Mouse (Mus musculus) cerebellum, adult 8-10 months (tissue): Measurements from ENCODE around the gene Rgs3.
"Not testable (repeated sequence)": the region's sequence is repeated elsewhere in the genome, so short reads cannot be mapped to it uniquely, and the experiment has no call there.

ENCODE experiments used
- DNase-seq: peaks from one replicate; pipeline ENCODE4 v3.0.0; 2022

Gene Rgs3

DNA sequence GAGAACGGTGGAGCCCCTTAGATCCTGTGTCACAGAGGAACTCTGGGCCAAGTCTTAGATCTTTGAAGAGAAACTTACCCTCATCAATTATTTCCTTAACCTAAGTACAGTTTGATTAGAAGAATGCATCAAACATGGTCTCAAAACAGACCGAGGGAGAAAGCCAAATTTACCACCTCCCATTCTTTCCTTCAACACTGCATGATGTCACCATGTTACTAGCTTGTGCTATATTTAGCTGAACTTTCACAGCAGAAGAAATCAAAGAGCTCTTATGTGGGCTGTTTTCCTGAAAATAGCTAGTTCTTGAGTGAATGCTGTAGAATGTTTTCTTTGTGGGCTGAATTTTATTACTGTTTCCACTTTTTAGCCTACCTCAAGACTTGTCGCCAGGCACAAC lies 2.2 kb upstream of the Rgs3 start:
- DNase-seq = no peak

DNA sequence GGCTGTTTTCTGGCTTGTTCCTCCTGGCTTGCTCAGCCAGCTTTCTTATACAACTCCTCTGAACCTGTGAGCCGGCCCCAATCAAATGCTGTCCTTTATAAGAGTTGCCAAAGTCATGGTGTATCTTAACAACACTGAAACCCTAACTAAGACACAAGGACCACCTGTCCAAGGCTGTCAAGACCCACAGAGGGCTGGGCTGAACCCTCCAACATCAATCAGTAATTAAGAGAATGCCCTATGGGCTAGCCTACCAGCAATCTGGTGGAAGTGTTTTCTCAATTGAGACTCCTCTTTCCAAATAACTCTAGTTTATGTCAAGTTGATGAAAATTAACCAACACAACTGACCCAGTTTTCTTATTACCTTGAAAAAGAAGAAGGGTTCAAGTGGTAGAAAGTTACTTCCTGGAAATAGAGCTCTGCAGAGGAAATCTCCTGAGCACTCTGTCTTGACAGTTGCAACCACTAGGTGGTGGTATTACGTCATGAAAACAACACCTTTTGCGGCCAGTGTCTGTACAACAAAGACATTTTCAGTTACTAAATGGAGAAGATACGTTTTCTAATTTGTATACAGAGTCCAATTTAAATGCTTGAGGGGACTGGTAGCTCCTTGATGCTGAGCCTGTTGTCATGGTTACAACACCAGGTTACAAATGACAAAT lies 1.4 kb downstream of the Rgs3 start:
- DNase-seq = peak; percentile 78

- no peak for DNase-seq
These were observed 2.0 kb downstream of the Rgs3 start for GRCm38 (mm10) chr4:62561630-62562001.

GRCm38 (mm10) chr4:62562006-62562405 lies 2.4 kb downstream of the Rgs3 start:
- DNase-seq = no peak

GRCm38 (mm10) chr4:62566530-62566929 lies 6.9 kb downstream of the Rgs3 start:
- no peak for DNase-seq

- DNase-seq = peak; percentile 53
These were observed 8.0 kb downstream of the Rgs3 start for GRCm38 (mm10) chr4:62567696-62568095.

GRCm38 (mm10) chr4:62568359-62568758 lies 8.7 kb downstream of the Rgs3 start:
- no peak for DNase-seq

DNA sequence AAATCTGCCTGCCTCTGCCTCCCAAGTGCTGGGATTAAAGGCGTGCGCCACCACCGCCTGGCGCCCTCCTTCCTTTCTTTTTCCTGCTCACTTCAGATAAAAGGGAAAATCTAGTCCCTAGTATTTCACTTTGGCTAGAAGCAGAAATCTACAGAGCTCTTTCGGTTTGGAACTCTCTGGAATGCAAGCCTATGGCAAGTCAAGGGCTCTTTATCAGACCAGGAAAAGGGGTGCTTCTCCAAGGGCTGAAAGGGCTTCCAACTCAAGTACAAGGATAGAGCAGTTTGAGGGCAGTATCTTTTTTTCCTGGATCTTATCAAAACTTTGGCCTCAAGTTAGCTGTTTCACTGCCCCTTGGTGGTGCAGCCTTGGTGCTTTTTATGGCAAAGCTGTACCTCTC lies 10.0 kb downstream of the Rgs3 start:
- DNase-seq = no peak

- no peak for DNase-seq
These were observed 10.4 kb downstream of the Rgs3 start for GRCm38 (mm10) chr4:62570029-62570428.

- peak; percentile 92 for DNase-seq
These were observed 23.0 kb downstream of the Rgs3 start for GRCm38 (mm10) chr4:62582365-62583264.

GRCm38 (mm10) chr4:62583265-62584092 lies 23.8 kb downstream of the Rgs3 start:
- DNase-seq = peak; percentile 75

DNA sequence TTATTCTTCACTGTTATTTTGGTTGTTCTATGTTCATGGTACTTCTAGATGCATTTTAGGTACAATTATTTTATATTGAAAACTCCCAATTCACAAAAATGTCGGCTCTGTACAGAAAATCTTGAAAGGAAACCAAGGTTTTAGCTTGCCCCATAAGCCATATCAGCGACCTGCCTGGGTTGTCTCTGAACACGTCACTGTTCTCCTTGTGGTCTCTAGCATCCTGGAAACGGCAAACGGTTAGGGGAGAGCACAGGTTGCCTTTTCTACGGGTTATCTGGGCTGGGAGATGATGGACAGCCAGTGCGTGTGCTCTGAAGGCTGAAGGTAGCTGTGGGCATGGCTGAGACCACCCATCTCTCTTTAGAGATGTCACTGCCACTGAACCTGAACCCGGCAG lies 27.4 kb downstream of the Rgs3 start:
- no peak for DNase-seq

GRCm38 (mm10) chr4:62590878-62591277 lies 31.2 kb downstream of the Rgs3 start:
- no peak for DNase-seq

GRCm38 (mm10) chr4:62591326-62591725 lies 31.7 kb downstream of the Rgs3 start:
- DNase-seq = no peak

GRCm38 (mm10) chr4:62593546-62594240 lies 34.0 kb downstream of the Rgs3 start:
- DNase-seq = not testable (repeated sequence)

DNA sequence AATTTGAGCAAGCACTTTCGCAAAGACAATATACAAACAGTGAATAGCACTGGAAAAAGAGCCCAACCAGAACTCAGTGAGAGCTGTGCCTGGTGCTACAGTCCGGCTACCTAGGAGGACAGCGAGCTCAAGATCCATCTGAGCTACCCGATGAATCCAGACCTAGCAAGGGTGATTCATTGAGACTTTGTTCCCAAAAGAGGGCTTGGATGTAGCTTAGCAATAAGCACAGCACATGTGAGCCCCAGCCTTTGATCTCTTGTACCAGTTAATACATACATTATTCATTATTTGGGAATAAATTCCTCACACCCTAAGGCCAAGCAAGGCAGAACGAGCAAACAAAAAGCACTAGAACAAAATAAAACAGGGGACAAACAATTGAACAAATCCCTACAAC lies 34.8 kb downstream of the Rgs3 start:
- no peak for DNase-seq

- peak; percentile 34 for DNase-seq
These were observed 36.4 kb downstream of the Rgs3 start for GRCm38 (mm10) chr4:62596051-62596450.

DNA sequence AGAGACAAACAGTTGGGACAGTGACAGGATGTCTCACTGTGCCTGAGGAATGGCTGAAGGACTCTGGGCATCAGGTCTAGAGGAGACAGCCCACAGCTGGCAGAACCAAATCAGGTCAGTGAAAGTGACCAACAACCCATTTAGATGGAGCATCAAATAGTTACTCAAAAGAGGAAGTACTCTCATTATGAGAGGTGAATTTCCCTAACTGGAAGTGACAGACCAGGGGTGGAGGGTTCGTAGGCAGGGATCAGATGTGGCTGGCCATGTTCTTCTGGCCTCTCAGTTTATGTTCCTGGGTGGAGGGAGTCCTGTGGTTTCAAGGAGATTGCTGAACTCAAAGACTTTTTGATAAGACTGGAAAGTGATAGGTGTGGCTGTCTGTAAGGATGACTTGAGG lies 40.9 kb downstream of the Rgs3 start:
- no peak for DNase-seq

GRCm38 (mm10) chr4:62603607-62604006 lies 44.0 kb downstream of the Rgs3 start:
- DNase-seq = no peak

- DNase-seq = no peak
These were observed 44.4 kb downstream of the Rgs3 start for GRCm38 (mm10) chr4:62604094-62604493.

DNA sequence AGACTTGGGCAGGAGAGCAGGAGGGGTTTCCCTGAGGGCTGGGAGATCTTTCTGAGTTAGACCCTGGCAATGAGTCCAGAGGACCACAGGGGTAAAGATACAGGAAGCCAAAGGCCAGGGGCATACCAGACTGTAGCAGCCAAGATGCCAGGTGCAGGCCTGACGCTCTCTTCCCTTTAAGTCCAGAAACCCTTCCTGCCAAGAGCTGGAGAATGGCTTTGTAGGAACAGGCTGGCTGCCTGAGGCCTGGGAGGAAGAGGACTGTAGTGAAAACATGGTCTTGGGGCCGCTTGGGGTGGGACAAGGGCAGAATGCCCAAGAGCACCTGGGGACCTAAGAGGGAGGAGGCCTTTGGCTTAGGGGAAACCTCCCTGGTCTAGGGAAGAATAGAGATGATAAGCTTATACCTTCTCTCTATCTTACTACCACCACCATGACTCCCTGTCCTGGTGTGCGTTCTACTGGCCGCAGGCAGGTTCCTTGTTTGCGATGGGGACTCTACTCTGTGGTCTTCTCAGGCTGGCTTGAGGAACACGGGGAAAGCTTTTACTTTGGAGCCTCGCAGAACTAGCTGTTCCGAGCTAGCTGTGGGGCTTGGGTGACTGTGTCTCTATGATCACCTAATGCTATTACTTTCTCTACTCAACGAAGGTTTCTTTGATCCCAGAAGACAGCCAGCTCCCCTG lies 46.4 kb downstream of the Rgs3 start:
- peak; percentile 60 for DNase-seq

DNA sequence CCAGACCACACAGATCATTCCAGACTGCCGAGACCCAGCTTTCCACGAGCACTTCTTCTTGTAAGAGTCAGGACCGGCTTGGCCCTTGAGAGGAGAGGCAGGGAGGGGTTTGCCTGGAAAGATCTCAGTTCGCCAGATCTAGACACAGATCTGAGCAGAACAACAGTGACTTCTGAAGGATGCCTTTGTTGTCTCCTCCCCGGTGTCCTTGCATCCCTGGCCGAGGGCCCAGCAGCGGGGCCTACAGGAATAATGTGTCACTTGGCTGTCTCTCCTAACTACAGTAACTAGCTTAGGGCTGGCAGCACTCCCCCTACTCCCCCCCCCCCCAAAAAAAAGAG lies 46.9 kb downstream of the Rgs3 start:
- no peak for DNase-seq
